Mouse (Mus musculus): Measurements from ENCODE around the gene 4921536K21Rik. TPM values are rescaled to one million over a fixed set of nuclear protein-coding genes. Genes with fewer than 3 reads are reported as not detected.

Gene 4921536K21Rik
- polyA plus RNA-seq (2014; fragmentation: Illumina TruSeq; extraction: RNeasy Lipid Tissue Mini Kit (QIAGEN cat#74804); ENCODE audit: low read depth, low replicate concordance), result 3.8 TPM

GRCm38 (mm10) chr11:3894406-3895281 lies at the start of gene 4921536K21Rik, which contains the start of gene Dusp18:
Gene 4921536K21Rik, minus strand, starts transcription at chr11:3895098.
Gene Dusp18, plus strand, starts transcription at chr11:3895240.

DNA sequence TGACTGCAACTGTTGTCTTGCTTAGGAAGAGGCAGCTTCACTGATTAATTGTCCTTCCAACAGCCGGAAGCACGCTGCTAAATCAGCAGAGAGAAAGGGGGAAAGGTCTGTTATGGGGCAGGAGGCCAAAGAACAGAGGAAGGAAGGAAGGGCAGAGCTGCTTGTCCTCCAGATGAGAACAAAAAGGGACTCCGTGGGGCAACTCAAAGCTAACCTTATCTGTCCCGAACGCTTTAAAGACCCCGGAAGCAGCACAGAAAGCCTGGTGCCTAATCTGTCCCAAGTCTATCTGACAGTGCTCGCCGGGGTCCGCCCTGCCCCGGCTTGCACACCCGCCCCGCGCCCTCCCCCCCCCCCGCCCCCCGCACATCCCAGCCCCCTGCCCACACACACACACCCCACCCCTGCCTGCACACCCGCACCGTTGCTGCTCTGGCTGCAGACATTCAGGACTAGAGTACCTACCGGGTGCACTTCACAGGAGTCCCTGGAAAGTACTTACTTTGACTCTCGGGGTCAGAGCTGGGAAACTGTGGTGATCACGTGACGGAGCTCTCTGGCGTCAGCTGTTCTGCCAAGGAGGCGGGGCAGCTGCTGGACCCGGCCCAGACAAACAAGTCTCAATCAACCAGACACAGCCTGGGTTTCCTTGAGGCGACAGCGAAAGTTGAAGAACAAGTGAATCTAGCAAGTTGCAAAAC lies 36.8 kb upstream of the 4921536K21Rik start, which contains the start of gene Tcn2:
TSS of gene Tcn2 (minus strand) at position 649 of the 701 bp plus-strand sequence.

DNA sequence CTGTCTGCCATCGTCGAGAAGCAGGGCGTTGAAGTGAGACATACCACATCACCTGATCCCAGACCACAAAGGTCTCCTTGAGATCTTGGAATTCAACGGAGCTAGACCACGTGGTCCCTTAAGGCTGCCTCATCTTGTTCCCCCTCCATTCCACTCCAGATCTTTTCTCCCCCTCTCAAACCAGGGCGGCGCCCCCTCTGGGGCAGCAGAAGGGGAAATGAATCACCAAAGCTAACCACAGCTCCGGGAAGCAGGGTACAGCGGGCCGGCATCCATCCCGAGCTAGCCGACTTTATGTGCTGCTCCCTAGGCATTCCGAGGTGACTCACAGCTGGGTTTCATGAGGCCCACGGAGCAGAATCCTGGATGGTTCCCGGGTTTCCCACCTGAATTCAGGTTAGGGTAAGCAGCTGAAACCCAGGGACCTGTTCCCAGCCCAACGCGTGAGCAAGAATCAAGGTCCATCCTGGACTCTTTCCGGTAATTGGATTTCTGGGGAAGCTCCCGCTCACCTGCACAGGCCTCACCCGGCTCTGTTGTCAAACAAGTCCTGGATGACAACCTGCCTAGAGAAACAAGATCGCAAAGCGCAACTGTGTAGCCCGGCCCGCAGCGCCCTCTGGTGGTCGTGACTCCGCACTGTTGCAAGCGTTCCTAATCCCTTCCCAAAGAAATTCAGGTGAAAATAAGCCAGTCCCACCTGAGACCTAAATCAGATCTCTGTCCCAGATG lies 19.4 kb upstream of the 4921536K21Rik start, which contains the start of gene Slc35e4:
TSS of gene Slc35e4 (minus strand) at position 556 of the 732 bp plus-strand sequence.

GRCm38 (mm10) chr11:3863454-3864112 lies 31.3 kb downstream of the 4921536K21Rik start, which contains the start of gene Osbp2:
Gene Osbp2, minus strand, starts transcription at chr11:3863903.

Other genes starting within 250 kb of the 4921536K21Rik start
- gene Morc2a, start 245.9 kb downstream of the 4921536K21Rik start, polyA plus RNA-seq (2014; fragmentation: Illumina TruSeq; extraction: RNeasy Lipid Tissue Mini Kit (QIAGEN cat#74804); ENCODE audit: low read depth, low replicate concordance), result 20.3 TPM
- gene Osbp2, start 31.2 kb downstream of the 4921536K21Rik start, polyA plus RNA-seq (2014; fragmentation: Illumina TruSeq; extraction: RNeasy Lipid Tissue Mini Kit (QIAGEN cat#74804); ENCODE audit: low read depth, low replicate concordance), result 18.7 TPM
- gene Dusp18, start 142 bp upstream of the 4921536K21Rik start, polyA plus RNA-seq (2014; fragmentation: Illumina TruSeq; extraction: RNeasy Lipid Tissue Mini Kit (QIAGEN cat#74804); ENCODE audit: low read depth, low replicate concordance), result 10.4 TPM
- gene Slc35e4, start 19.6 kb upstream of the 4921536K21Rik start, polyA plus RNA-seq (2014; fragmentation: Illumina TruSeq; extraction: RNeasy Lipid Tissue Mini Kit (QIAGEN cat#74804); ENCODE audit: low read depth, low replicate concordance), result 8.2 TPM
- gene Tcn2, start 37.1 kb upstream of the 4921536K21Rik start, polyA plus RNA-seq (2014; fragmentation: Illumina TruSeq; extraction: RNeasy Lipid Tissue Mini Kit (QIAGEN cat#74804); ENCODE audit: low read depth, low replicate concordance), result 96.0 TPM
- 32.2 TPM for gene Pes1, start 68.9 kb upstream of the 4921536K21Rik start, polyA plus RNA-seq (2014; fragmentation: Illumina TruSeq; extraction: RNeasy Lipid Tissue Mini Kit (QIAGEN cat#74804); ENCODE audit: low read depth, low replicate concordance)
- not detected for gene 4930556J24Rik, start 81.7 kb upstream of the 4921536K21Rik start, polyA plus RNA-seq (2014; fragmentation: Illumina TruSeq; extraction: RNeasy Lipid Tissue Mini Kit (QIAGEN cat#74804); ENCODE audit: low read depth, low replicate concordance)
- 0.57 TPM for gene Gal3st1, start 88.5 kb upstream of the 4921536K21Rik start, polyA plus RNA-seq (2014; fragmentation: Illumina TruSeq; extraction: RNeasy Lipid Tissue Mini Kit (QIAGEN cat#74804); ENCODE audit: low read depth, low replicate concordance)
- gene Sec14l4, start 136.4 kb upstream of the 4921536K21Rik start, polyA plus RNA-seq (2014; fragmentation: Illumina TruSeq; extraction: RNeasy Lipid Tissue Mini Kit (QIAGEN cat#74804); ENCODE audit: low read depth, low replicate concordance), result 4.6 TPM
- gene Sec14l3, start 169.7 kb upstream of the 4921536K21Rik start, polyA plus RNA-seq (2014; fragmentation: Illumina TruSeq; extraction: RNeasy Lipid Tissue Mini Kit (QIAGEN cat#74804); ENCODE audit: low read depth, low replicate concordance), result 0.29 TPM
- 7.8 TPM for gene Mtfp1, start 200.3 kb upstream of the 4921536K21Rik start, polyA plus RNA-seq (2014; fragmentation: Illumina TruSeq; extraction: RNeasy Lipid Tissue Mini Kit (QIAGEN cat#74804); ENCODE audit: low read depth, low replicate concordance)
- gene Sec14l2, start 228.3 kb upstream of the 4921536K21Rik start, polyA plus RNA-seq (2014; fragmentation: Illumina TruSeq; extraction: RNeasy Lipid Tissue Mini Kit (QIAGEN cat#74804); ENCODE audit: low read depth, low replicate concordance), result 18.2 TPM
- 19.0 TPM for gene Rnf215, start 240.1 kb upstream of the 4921536K21Rik start, polyA plus RNA-seq (2014; fragmentation: Illumina TruSeq; extraction: RNeasy Lipid Tissue Mini Kit (QIAGEN cat#74804); ENCODE audit: low read depth, low replicate concordance)